Mouse (Mus musculus) testis, postnatal 14 days (tissue): Measurements from ENCODE around the gene Morc3.
"Not testable (repeated sequence)": the region's sequence is repeated elsewhere in the genome, so short reads cannot be mapped to it uniquely, and the experiment has no call there.

Source experiments
- DNase-seq: peaks from one replicate; pipeline ENCODE4 v3.0.0; 2021; ENCODE audit warnings: low spot score

Morc3 gene

DNA sequence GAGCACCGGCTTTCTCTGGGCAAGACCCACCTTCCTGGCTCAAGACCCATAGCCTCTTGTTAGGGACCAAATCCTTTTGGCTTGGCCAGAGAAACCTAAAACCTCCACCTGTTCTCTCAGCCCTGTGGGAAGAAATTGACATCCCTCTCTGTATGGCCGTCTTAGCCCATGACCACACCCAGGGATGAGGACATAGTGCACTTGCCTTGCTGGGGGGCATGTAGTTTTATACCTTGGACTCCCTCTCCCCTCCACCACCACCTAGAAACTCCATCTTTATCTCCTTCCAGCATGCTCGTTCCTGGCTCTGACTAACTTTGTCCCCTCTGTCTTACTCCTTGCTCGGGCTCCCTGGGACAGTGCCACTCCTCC, 12.6 kb upstream of the Morc3 start:
- no peak for DNase-seq

DNA sequence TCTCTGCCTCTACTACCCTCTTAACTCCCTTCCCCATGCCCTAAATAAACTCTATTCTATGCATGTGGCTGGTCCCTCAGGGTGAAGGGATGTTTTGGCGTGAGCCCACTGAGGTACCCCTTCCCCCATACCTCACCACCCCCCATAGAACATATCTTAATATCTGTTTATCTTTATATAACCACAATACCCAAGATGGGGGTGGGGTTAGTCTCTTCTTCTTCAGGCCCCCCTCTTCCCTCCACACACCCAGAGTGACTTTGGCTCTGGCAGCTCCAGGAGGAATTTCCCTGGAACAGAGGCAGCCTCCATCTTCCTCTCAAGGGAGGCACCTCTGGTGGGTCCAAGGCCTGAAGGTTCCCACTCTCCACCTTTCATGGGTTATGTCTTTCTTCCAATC, 11.9 kb upstream of the Morc3 start:
- no peak for DNase-seq

DNA sequence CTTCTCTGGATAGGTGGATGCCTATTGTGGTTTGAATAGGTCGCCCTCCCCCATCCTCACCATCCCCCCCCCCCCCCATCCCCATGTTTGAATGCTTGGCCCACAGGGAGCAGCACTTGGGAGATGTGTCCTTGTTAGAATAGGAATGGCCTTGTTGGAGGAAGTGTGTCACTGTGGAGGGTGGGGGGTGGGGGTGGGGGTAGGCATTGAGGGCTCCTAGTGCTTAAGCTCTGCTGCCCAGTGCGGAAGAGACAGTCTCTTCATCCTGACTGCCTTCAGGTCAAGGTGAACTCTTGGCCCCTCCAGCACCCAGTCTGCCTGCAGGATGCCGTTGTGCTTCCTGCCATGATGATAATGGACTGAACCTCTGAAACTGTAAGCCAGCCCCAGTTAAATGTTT, 10.2 kb upstream of the Morc3 start:
- DNase-seq: no peak

DNA sequence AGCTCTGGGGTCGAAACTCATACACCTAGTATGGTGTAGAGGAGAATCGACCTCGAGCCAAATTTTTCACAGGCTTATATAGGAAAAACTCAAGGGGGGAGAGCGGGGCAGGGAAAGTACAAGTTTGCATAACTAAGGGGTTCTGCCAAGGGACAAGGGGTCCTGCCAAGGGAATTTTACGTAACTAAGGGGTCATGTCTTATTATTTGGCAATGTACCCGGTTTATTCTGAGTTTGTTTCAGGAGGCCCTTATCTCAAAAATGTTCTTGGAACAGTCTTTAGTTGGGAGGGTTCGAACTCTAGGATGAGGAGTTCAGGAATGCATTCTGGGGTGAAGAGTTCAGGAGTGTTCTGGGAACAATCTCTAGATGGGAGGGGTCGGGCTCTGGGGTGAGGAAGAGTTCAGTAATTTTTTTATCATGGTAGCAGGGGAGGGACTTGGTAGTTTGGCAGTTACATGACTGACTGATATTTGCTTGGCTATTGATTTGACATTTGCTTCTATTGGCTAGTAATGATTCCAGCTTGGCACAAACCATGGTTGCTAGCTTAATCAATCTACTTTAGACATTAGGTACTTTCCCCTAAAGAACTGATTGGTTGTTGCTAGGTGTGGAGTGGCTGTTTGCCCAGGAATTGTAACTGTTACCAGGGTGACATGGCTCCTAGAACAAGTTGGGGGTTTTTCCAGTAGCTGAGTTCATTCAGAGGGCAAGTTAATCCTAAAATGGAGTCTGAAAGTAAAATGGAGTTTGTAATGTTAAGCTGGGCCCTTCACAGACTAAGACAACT, 9.3 kb upstream of the Morc3 start:
- not testable (repeated sequence) for DNase-seq

DNA sequence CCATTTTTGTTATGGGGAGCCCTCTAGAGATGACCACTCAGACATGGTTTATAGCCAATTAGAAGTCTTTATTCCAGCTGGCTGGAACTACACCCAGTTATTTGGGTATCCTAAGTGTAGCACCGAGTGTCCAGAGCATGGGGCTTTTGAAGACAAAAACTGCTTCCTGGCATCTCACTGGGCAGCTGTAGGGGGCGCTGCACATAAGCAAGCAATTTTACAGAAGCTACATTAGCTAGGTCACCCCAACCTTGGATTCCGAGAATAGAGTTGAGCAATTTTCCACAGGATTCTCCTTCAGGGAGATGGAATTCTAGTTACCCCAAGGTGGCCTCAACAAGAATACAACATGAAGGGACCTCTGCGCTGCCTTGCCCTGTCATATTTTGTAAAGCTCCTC, 7.1 kb upstream of the Morc3 start:
- DNase-seq: no peak

DNA sequence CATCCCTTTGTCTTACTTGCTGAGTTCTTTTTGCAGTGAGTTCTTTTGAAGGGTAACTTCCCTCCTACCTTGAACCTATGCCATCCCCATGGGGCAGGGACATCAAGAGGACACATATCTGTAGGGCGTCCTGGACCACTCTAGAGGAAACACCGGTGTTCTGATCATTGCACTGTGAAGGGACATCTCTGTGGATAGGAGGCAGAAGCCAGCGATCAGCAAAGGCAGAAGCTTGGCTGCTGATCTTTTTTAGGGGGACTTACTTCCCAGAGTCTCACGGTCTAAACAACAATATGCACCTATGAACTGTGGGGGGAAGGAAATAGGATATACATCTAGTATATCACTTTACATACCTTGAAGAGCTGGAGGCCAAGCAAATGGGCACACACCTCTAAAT, 6.5 kb upstream of the Morc3 start:
- no peak for DNase-seq

DNA sequence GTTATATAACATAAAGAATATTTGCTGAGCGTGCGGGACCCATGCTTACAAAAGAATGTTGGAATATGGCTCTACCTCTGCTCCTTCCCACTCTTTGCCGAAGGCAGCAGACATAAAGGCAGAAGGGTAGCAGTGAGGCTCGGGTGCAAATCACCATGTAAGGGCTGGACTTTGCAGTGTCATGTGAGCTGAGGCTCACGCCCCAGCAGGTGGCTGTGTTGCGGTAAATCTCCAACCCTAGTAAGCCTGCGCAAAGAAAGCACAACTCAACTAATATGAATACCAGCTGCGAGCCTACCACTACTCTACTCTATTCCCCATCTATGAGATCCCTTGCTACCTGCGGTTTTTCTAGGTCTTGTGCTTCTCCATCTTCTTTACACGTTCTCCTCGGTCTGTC, 5.9 kb upstream of the Morc3 start:
- no peak for DNase-seq

DNA sequence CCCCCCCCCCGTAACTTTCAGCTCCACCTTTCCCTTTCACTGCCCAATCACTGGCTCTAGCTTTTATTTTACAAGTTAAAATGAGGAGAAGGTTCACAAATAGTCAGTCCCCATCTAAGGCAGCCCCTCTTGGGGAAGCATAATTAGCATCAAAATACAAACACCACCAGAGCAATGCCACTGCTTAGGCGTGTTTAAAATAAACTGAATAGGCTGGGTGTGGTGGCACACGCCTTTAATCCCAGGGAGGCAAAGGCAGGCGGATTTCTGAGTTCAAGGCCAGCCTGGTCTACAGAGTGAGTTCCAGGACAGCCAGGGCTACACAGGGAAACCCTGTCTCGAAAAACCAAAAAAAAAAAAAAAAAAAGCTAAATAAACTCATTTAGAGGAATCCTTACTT, 5.4 kb upstream of the Morc3 start:
- DNase-seq: not testable (repeated sequence)

DNA sequence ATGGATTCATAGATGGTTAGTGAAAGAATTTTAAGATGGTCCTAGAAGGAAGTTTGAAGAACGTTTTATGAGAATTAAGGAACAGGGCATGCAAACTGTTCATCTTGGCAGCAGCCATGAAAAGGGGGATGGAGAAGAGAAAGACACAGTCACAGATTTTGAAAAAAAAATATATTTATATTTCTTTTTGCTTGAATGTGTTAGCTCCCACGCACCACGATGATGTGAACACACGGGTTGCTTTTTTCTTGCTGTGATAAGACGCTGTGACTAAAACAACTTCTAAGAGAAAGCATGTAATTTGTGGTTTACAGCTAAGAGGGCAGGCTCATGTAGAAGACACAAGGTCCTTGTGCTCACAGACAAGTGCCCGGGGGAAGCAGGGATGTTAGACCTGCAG, 5.0 kb upstream of the Morc3 start:
- no peak for DNase-seq

DNA sequence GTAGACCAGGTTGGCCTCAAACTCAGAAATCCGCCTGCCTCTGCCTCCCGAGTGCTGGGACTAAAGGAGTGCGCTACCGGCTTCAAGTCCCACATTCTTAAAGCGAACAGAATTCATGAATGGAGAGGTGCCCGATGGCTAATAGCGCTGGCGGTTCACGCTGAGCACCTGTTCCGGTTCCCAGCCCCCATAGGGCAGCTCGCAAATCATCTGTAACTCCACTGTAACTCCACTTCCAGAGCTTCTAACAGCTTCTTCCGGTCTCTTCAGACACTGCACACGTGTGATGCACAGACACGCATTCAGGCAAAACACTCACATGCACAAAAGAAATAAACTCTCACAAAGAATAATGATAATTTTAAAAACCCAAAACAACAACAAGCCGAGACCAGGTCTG, 2.4 kb upstream of the Morc3 start:
- no peak for DNase-seq

DNA sequence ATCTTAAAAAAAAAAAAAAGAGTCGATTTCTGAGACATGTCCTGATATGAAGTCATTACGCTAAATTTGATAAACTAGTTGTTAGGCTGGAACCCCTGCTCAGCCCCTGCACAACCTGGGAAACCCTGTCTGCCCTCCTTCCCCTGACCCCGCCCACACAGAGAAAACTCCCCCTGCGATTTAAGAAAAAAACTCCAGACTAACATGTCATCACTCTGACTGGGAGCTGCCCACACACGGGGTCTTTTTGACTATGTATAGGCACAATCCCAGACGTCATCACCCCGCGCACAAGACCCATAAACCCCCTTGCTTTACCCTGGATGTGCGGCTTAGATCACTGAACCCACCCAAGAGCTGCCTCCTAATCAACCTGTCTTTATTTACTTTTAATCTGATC, 1.9 kb upstream of the Morc3 start:
- peak; percentile 46 for DNase-seq

DNA sequence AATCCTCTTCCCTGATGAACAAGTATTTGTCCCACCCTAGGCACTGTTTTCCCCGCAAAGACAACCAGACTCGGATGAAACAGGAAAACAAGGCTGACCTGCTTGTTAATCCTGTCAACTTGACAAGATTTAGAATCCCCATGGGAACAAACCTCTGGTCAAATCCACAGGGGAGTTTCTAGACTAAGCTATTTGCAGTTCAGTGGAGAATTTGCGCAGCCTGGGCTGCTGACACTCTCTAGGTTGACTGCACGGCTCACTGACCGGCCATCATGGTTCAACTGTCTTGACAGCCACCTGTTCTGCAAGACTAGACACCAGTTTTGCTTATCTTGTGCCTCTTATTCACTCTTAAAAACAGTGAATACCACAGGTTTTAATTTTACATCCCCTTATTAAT, 1.0 kb upstream of the Morc3 start:
- no peak for DNase-seq

DNA sequence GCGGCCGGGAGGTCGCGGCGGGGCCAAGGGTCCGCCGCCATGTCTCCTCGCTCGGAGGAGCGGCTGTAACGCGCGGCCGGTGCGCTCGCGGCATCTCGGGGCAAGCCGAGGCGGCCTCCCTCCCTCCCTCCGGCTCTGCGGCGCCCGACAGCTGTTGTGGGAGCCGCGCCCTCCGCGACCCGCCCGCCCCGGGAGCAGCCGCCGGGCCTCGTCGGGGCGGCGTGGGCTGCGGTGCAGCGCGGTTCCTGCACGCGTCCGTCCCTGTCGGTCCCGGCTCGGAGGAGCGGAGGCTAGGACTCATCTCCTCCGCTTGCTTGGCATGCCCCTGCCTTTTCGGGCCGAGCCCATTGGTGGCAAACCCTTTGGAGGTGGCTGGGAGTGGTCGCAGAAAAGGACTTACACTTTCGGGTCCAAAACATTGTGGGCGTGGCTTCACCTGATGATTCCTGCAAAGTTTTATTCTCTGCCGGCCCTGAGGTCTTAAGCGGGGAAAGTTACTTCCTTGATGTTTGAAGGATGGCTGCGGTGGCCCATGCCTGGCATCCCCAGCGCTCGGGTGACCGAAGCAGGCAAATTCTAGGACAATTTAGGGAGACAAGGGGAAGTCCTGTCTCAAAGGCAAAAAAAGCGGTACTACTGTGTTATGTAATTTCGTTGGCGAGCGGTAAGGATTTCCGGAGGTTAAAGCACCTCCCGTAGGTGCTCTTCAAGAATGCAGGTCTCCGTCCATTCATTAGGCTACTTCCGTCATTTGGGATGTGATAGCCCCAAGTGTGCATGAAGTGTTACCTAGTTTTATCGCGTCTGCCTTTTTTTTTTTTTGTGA, 743 bp downstream of the Morc3 start:
- peak; percentile 75 for DNase-seq

DNA sequence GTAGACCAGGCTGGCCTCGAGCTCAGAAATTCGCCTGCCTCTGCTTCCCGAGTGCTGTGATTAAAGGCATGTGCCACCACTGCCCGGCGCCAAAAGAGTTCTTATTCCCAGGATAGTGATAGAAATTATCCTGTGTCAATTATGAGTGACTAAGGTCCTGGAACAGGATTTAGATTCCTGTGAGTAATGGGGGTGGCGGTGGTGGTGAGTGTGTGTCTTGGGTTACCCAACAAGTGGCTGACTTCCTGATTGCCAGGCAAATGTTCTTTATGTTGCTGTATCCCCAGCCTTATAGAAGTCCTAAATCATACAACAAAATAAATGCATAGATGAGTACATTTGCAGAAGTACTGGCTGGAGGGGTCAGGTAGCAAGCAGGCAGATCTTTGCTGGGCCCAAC, 1.6 kb downstream of the Morc3 start:
- no peak for DNase-seq

DNA sequence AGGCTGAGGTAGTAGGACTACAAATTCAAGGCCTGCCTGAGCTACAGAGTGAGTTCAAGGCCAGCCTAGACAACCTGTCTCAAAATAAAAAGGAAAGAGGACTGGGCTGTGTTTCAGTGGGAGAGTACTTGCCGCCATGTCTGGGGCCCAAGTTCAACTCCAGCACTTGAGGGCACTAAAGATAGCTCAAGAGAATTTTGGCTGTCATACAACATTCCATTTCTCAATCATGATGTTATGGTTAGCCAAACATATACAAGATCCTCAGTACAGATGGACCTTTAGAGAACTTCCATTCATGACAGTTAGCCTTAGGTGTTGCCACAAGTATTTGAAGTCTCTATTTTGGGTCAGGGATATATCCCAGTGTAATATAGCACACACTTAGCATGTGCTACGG, 2.2 kb downstream of the Morc3 start:
- no peak for DNase-seq

DNA sequence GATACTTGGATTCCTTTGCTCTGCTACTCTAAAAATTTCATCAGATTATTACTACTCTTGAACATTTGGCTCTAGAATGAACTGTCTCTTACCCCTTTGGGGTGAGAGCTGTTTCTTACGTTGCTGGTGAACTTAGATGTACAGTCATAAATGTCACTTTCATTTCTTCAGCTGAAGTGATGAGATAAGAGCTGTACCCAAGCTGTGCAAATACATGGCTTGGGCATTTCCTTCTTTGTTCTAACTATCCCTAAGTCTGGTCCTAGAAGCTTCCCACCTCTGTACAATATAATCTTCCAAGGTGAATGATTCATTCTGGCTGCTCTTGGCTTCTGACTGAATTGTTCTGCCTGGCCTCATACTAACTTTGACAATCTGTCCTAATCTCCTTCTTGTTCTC, 7.1 kb downstream of the Morc3 start:
- DNase-seq: no peak

DNA sequence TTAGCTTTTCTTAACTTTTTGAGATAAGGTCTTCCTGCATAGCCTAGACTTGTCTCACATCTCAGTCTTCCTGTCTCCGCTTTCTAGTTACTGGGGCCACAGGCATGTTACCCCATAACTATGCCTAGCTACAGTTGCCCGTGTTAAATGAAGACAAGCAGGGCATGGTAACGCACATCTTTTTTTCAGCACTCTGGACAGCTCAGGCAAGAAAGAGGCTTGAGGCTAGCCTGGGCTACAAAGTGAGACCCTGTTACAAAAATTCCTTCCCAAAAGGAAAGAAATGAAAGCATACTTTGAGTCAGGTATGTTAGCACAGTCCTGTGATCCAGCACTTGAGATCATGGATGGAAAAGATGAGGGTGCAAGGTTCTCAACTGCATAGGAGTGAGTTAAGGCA, 18.6 kb downstream of the Morc3 start:
- no peak for DNase-seq

DNA sequence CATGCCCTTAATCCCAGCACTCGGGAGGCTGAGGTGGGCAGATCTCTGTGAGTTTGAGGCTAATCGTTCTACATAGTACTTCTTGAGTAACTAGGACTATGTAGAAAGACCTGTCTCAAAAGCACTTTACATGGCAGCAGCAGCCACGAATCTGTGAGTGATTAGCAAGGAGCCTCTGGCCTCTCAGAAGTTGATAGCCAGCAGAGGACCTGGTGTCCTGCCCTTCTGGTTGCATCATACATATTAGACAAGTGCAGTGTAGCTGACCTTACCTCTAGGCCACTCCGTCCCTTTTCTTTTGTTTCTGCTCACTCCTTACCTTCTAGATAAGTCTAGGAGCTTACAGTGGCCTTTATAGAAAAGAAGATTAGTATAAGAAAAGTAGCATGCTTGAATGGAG, 28.0 kb downstream of the Morc3 start:
- no peak for DNase-seq

DNA sequence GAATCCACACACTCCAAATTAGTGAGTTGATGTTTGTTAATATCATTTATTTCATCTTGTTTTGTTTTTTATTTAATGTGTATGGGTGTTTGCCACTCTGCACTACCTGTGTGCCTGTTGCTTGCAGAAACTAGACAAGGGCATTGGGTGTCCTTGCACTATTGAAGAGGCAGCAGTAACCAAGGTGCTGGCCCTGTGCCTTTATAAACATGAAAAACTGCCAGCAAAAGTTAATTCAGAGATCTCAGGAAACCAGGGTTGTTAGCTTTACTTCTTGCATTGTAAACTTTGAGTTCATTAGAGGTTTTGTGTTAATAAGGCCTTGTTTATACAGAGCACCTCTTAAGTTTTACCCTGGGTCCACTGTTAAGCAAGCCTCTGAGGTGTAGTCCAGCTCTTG, 28.8 kb downstream of the Morc3 start:
- no peak for DNase-seq

DNA sequence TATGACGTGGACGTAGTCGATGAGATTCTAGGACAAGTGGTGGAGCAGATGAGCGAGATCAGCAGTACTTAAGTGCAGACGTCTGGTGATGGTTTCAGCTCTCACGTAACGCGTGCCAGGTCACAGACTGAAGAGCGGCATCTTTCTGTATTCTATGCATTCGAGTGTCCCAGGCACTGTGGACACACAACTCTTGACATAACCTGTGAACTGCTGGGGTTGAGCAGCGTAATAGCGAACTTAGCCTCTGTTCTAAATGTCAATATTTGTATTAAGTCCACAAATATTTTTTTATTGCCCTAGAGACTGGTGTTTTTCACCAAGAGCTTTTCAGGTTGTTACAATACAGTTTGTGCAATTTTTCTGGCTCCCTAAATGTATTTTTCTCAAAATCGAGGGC, 42.9 kb downstream of the Morc3 start:
- no peak for DNase-seq

DNA sequence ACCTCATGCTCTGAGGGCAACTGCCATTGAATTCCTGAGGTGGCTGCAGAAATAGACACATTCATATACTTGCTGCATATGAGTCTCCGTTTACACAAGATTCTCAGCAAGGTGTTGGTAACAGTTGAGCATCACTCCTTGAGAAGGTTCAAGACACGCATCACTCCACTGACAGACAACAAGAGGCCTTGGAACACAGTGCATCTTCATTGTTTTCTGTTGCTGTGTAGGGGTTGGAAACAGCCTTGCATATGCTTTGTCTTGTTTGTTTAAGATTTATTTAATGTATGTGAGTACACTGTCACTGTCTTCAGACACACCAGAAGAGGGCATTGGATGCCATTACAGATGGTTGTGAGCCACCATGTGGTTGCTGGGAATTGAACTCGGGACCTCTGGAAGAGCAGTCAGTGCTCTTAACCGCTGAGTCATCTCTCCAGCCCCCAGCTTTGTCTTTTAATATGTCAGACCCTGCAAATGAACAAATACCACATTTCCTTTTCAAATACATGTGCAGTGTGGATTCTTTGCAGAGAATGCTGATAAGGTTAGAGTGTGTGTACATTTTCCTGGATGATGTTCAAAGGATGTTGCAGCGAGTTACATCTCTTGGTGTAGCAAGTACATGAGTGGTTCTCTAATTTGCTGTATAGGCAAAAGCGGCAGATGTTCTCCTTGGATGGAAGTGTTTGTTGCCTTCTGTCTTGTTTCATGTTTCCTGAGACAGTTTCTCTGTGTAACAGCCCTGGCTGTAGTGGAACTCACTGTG, 45.9 kb downstream of the Morc3 start:
- DNase-seq: no peak

DNA sequence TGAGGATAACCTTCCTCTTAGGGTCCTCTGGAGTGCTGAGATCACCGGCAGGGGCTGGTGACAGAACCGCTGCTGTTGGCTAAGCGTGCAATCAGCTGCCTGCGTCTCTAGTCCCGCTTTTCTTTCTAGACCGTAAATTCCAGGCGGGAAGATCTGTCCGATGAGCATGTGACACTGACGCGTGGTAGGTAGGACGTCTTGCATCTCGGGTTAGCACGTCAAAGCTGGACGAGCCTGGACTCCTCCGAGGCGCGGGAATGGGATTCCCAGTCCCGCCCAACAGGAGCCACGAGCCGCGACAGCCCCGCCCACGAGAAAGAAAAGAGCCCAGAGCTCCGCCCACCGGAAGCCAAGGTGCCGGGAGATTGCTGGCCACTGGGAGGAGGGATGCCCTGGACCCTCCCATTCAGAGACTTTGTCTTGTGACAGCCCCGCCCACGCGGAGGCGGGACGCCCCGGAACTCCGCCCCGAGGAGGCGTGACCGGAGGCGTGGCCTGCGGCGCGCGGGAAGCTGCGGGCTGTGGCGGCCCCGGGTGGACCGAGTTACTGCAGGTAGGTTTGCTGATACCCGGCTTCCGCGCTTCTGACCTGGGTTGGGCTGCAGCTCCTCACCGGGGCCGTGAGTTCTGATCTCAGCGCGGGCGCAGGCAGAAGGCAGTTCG, 51.6 kb downstream of the Morc3 start, which contains the start of gene Chaf1b:
Gene Chaf1b, plus strand, starts transcription at position 479 of the 663 bp plus-strand sequence.
- peak; percentile 96 for DNase-seq
